Mouse (Mus musculus) frontal cortex, postnatal 36 days (tissue): ENCODE results near the gene Haus5.
A peak's percentile ranks its signal among the peaks of the same experiment; 100 is the strongest.

Source experiments
- DNase-seq, 2 experiments: peaks; one replicate each; pipeline ENCODE4 v3.0.0; 2022; ENCODE audit warnings: low spot score in 2 of 2

Haus5 gene

DNA sequence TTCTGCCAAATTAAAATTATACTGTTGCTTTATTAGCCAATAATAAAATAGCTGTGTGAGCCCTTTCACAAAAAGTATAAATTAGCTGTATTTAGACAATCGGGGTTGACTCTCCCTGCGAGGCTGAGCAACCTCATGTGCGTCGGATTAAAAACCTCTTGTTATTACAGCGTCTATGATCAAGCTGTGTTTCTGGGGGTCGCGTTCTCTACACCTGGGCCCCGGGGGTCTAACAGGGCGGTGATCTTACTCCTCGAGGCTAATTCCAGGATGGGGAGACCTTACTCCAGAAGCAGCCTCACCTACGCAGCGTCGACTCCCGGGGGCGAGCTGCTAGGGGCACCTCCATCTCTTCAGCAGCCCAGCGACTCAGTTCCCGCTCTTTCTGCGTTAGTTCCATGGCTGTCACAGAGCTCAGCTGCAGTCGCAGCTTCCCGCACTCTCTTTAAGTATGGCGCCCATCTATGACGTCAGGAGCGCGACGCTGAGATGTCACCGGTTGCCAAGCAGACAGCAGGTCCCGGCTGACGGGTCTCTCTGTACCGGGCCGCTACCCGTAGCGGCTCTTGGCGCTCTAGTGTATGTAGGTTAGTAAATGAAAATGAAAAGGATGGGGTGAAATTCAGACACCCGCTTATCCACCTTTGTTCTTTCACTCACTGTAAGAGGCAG is at the start of gene Haus5:
Haus5 (minus strand) TSS at position 466 of the 672 bp plus-strand sequence.
- peak; percentile 90 to 95 for DNase-seq

GRCm38 (mm10) chr7:30711942-30712341 is 47.1 kb upstream of the Haus5 start, which contains the start of gene Atp4a:
Gene Atp4a (plus strand): TSS chr7:30712209.
- DNase-seq = no peak

DNA sequence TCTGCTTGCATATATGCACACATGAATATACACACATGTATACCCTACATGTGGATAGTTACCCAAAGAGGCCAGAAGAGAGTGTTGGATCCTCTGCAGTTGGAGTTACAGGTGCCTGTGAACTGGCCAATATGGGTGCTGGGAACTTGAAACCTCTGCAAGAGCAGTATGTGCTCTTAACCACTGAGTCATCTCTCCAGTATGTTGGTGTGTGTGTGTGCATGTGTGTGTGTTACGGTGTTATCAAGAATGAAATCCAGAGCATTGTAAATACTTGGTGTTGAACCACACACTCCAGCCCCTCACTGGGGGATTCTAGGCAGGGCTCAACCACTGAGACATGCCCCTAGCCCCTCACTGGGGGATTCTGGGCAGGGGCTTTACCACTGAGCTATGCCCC is 42.6 kb upstream of the Haus5 start:
- DNase-seq = no peak

DNA sequence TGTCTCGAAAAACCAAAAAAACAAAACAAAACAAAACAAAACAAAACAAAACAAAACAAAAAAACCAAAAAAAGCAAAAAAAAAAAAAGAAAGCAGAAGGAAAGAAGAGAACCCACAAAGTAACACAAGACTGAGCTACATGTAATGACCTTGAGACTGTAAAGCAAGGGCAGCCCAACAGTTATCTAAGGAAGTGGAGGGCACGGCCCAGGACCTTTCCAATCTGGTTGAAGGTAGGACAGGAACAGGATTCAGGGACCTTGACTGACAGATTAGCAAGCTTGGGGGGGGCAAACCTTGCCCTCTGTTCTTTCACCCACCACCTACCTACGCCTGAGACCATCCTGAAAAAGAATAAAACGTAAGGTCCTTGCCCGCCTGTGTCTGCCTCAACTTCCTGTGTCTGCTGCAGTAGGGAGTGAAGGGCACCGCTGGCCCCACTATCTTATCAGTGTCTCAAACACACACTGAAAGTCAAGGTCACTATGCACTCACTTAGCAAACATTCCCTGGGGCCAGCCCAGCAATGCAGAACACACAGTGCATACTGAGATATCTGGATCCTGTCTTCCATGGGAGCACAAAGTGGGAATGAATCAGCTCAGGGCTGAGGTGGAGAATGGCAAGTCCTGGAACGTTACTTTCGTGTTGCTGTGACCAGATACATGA is 41.6 kb upstream of the Haus5 start:
- DNase-seq = no peak

DNA sequence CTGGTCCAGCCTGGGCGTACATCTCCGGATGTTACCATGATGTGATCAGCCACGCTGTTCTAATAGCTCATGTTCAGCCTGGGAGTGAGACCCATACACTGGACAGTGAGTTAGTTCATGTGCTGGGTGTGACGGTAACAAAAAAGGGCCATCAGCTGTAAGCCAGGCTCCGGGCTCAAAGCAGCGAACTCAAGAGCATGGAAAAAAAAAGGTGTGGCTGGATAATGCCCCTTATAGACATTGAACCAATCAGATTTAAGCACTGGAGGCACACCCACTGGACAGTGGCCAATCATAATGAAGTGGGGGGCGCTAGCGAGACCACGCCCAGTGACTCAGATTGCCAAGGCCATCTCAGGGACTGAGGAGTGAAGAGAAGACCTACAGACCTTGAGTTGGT is 33.8 kb upstream of the Haus5 start, which contains the start of gene 2200002J24Rik:
2200002J24Rik (plus strand) TSS at position 338 of the 400 bp plus-strand sequence.
- DNase-seq = no peak

- DNase-seq = no peak
Observed at GRCm38 (mm10) chr7:30698101-30698500, 33.3 kb upstream of the Haus5 start.

DNA sequence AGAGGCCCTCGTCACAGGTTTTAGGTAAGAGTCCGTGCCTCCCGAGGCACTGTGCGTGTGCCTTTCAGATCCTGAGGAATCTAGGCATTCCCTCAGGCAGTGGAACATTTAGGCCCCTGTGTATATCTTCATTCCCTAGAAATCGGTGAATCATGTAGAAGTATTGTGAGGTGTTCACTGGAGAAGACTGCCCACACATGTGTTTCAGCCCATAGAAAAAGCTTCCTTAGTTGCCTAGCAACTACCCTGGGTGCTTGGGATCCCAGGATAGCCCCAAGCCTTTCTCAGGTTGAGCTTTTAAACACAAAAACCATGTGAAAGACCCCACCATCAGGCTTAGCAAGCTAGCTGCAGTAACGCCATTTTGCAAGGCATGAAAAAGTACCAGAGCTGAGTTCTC is 23.5 kb upstream of the Haus5 start:
- peak in 1 of 2 experiments; percentile 19 for DNase-seq

DNA sequence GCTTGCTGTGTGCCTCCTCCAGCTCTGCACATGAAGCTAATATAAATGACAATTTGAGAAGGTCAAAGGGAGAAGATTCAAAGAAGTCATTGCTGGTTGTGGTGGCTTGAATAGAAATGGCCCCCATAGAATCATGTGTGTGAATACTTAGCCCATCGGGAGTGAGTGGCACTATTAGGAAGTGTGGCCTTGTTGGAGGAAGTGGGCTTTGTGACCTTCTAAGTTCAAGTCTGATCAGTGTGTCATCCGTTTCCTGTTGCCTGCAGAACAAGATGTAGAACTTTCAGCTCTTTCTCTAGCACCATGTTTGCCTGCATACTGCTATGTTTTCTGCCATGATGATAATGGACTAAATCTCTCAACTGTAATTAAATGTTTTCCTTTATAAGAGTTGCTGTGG is 18.6 kb upstream of the Haus5 start:
- DNase-seq = no peak

DNA sequence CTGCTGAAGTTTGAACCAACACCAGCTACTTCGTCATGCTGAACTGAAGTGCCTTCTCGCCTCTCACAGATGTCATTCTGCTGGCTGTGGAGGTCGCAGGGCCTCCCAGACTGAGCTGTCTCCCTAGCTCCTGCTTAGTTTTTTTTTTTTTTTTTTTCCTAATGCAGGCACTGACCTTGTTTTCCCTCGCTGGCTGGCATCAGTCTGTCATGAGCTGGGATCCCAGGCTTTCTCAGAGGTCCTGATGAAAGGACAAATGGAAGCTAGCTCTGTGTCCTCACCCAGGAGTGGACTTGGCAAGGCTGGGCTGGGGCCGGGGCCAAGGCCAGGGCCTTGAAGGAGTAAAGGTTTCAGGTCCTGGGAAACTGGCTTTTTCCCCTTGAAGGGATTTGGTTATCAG is 17.1 kb upstream of the Haus5 start:
- DNase-seq = no peak

- DNase-seq = no peak
Observed at GRCm38 (mm10) chr7:30678263-30678975, 13.6 kb upstream of the Haus5 start.

DNA sequence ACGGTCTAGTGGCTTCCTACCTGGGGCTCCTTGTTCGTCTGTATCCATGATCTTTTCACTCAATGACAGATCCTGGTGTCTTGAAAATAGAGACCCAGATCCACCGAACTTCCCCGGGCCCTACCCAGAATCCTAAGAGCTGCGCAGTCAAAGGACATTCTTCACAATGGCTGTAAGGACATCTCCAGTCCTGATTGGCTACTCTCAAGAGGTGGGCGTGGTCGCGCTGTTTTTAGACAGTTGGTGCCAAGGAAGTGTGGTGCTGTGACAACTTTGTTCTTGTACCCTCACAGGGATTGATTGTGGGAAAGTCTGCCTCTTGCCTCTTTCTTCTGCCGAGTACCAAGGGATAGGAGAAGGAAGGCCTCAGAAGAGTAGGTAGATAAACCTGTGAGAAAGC is 6.7 kb upstream of the Haus5 start, which contains the start of gene Pmis2:
Pmis2 (minus strand) TSS at position 126 of the 400 bp plus-strand sequence.
- no peak for DNase-seq

- DNase-seq = no peak
Observed at GRCm38 (mm10) chr7:30669229-30669628, 4.4 kb upstream of the Haus5 start.

DNA sequence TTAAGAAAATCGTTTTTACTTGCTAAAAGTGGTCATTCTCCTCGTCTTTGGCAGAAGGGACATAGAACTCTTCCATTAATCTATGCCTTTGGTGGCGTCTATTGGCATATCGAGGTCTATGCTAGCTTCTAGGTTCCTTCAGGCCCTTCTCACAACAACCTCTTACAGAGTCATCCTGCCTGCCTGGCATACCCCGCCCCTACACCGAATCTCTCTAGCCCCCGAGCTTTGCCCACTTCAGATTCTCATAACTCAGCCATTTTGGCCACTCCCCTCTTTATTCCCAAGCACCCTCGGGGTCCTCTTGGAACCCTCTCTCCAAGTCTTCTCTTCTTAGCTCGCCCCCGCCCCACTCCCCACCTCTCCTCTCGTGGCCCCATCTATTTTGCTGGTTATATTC is 527 bp upstream of the Haus5 start:
- DNase-seq = peak in 1 of 2 experiments; percentile 8

DNA sequence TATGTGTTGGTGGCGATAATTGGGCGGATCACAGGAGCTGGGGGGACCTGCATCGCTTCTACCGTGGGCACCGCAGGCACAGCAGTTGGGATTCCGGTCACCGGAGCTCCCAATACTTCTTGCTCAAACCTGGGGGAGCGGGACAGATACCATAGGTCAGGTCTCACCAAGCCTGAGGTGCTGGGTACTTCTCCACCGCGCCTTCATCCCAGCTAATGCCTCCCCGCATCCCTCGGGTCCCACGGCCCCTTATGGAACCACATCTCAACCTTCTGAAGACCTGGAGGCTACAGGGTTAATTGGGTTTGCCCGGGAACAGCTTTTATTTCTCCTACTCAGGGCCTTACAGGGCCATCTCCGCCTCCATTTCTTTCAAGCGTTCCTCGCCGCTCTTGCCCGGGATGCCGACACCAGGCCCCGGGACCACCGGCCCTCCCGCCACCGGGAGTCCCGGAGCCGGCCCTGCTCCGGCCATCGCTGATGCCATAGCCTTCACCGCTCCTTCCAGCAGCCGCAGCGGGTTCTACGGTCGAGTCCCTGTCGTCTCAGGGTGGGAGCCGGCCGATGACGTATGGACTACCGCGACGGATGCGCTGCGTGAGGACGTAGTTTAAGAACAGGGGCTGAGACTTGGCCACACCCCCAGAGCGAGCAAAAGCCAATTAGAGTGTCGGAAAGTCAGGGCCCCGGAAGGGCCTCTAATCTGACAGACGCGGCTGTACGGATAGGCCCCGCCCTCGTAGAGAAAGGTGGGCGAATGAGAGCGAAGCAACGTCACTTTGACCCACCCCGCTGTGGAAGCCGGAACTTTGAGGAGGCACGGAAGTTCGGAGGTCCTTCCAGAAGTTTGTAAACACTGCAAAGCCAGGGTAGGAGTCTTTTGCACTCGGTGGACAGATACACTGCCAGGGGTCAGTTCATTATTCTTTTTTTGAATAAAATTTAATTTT is 14.9 kb downstream of the Haus5 start, which contains the start of gene Rbm42:
Rbm42 (minus strand) TSS at position 727 of the 950 bp plus-strand sequence.
- peak; percentile 99 for DNase-seq

DNA sequence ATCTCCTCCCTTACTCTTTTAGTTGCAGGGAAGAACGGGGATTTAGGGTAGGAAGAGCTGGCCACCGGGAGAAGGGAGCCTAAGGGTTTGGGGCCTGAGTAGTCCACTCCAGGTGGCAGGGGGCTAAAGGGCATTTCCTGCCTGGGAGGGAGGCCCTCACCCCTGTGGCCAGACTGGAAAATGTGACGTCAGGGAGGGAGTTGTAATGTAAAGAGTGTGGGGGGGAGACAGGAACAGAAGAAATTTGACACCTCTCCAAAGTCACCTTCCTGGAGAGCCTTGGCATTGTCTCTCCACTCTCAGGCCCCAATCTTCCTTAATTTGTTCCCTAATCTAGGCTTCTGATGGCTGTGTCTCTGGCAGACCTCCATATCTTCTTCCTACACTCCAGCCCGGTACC is 25.7 kb downstream of the Haus5 start:
- no peak for DNase-seq

GRCm38 (mm10) chr7:30636395-30636794 is 28.4 kb downstream of the Haus5 start:
- DNase-seq = no peak

- DNase-seq = no peak
Observed at GRCm38 (mm10) chr7:30635752-30636151, 29.0 kb downstream of the Haus5 start, which contains the start of gene Etv2. Gene Etv2 (minus strand): TSS chr7:30635852.

- no peak for DNase-seq
Observed at GRCm38 (mm10) chr7:30634621-30635020, 30.2 kb downstream of the Haus5 start.

GRCm38 (mm10) chr7:30633762-30634412 is 30.9 kb downstream of the Haus5 start:
- DNase-seq = no peak

DNA sequence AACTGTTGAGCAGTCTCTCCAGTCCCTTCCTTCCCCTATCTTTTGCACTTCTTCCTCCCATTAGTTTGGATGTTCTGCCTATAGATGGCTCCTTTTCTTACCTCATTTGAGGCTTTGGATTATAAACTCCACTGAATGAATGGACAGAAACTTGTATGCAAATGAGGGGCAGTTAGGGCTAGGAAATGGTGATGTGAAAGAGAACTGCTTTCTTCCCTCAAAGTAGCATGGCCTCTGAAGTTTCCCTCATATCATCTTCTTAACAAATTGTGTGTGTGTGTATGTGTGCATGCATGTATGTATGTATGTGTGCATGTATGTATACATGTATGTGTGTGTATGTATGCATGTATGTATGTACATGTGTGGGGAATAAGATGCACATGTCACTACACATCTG is 35.8 kb downstream of the Haus5 start:
- DNase-seq = no peak

DNA sequence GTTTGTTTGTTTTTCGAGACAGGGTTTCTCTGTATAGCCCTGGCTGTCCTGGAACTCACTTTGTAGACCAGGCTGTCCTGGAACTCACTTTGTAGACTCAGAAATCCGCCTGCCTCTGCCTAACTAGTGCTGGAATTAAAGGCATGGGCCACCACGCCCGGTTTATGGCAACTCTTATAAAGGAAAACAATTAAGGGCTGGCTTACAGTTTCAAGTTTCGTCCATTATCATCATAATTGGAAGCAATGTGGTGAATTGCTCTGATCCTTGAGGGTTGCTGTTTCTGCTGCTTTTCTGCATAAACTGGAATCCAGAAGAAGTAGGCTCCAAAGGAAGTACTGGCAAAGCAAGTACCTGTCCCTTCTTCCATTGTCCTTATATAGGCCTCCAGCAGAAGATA is 38.1 kb downstream of the Haus5 start:
- no peak for DNase-seq
